Mouse (Mus musculus) E14TG2a.4 (cell line): ENCODE measurements around the gene Rhcg.

ENCODE experiments used
- CTCF ChIP-seq: conservative IDR thresholded peaks from 2 replicates; pipeline ENCODE4 v1.5.1; 2014; ENCODE audit warnings: low read length
- NANOG ChIP-seq: IDR thresholded peaks from 2 replicates; pipeline ENCODE4 v1.6.1; 2014; ENCODE audit warnings: borderline replicate concordance, low read length, mixed read lengths
- POU5F1 ChIP-seq: IDR thresholded peaks from 2 replicates; pipeline ENCODE4 v1.6.1; 2014; ENCODE audit warnings: low read length, borderline replicate concordance

DNA sequence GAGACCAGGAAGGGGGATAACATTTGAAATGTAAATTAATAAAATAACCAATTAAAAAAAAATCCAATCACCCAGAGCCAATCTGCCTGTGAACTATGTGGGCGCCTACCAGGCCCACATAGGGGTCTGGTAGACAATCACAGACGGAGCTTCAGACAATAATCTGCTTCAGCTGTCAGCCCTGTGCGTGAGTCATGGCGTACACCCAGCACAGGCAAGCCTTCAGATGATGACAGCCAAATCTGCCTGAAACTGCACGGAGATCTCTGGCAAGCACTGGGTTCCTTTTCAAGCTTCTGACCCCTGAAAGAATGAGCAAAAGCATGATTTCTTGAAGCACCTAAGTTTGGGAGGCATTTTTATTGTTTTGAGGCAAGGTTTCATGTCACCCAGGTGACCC lies 8.7 kb upstream of the Rhcg start:
- TF ChIP-seq CTCF (no peak), NANOG (no peak), POU5F1 (no peak)
